Mouse (Mus musculus) heart, postnatal 4 days (tissue): ENCODE measurements around the gene Gm11042. TPM values are rescaled to one million over a fixed set of nuclear protein-coding genes. Genes with fewer than 3 reads are reported as not detected.

Experiments used
- DNase-seq: peaks from one replicate; pipeline ENCODE4 v3.0.0; 2021
- total RNA-seq, 2 experiments: library from RNA; stranded (reverse); gene quantifications; 2 replicates each; pipeline ENCODE4 v1.2.3; 2021

Gm11042 gene
- not detected for total RNA-seq

GRCm38 (mm10) chr12:74316344-74316973 is at the start of gene Gm11042:
Gene Gm11042 (minus strand): TSS chr12:74316394.
- DNase-seq: no peak

GRCm38 (mm10) chr12:74364477-74364876 is 48.3 kb upstream of the Gm11042 start:
- DNase-seq: no peak

- no peak for DNase-seq
Observed at GRCm38 (mm10) chr12:74363076-74363475, 46.9 kb upstream of the Gm11042 start.

GRCm38 (mm10) chr12:74362453-74362852 is 46.3 kb upstream of the Gm11042 start:
- no peak for DNase-seq

- DNase-seq: no peak
Observed at GRCm38 (mm10) chr12:74359791-74360190, 43.6 kb upstream of the Gm11042 start.

- DNase-seq: no peak
Observed at GRCm38 (mm10) chr12:74357806-74358205, 41.6 kb upstream of the Gm11042 start.

- no peak for DNase-seq
Observed at GRCm38 (mm10) chr12:74342720-74343119, 26.5 kb upstream of the Gm11042 start.

GRCm38 (mm10) chr12:74340070-74340469 is 23.9 kb upstream of the Gm11042 start:
- DNase-seq: no peak

- no peak for DNase-seq
Observed at GRCm38 (mm10) chr12:74333706-74334105, 17.5 kb upstream of the Gm11042 start.

GRCm38 (mm10) chr12:74333016-74333415 is 16.8 kb upstream of the Gm11042 start:
- DNase-seq: peak; percentile 77

- DNase-seq: no peak
Observed at GRCm38 (mm10) chr12:74329759-74330158, 13.6 kb upstream of the Gm11042 start.

- no peak for DNase-seq
Observed at GRCm38 (mm10) chr12:74326644-74327043, 10.4 kb upstream of the Gm11042 start.

- no peak for DNase-seq
Observed at GRCm38 (mm10) chr12:74321981-74322380, 5.8 kb upstream of the Gm11042 start.

GRCm38 (mm10) chr12:74320318-74320717 is 4.1 kb upstream of the Gm11042 start:
- DNase-seq: peak; percentile 80

- DNase-seq: peak; percentile 81
Observed at GRCm38 (mm10) chr12:74316989-74317759, 980 bp upstream of the Gm11042 start.

GRCm38 (mm10) chr12:74315221-74315620 is 973 bp downstream of the Gm11042 start:
- no peak for DNase-seq

GRCm38 (mm10) chr12:74312611-74313010 is 3.6 kb downstream of the Gm11042 start:
- DNase-seq: no peak

- no peak for DNase-seq
Observed at GRCm38 (mm10) chr12:74303418-74304294, 12.5 kb downstream of the Gm11042 start.

GRCm38 (mm10) chr12:74301559-74301958 is 14.6 kb downstream of the Gm11042 start:
- no peak for DNase-seq

GRCm38 (mm10) chr12:74296374-74296773 is 19.8 kb downstream of the Gm11042 start:
- no peak for DNase-seq

GRCm38 (mm10) chr12:74293624-74294023 is 22.6 kb downstream of the Gm11042 start:
- peak; percentile 42 for DNase-seq

GRCm38 (mm10) chr12:74290983-74291382 is 25.2 kb downstream of the Gm11042 start:
- no peak for DNase-seq

GRCm38 (mm10) chr12:74284685-74285054 is 31.5 kb downstream of the Gm11042 start:
- no peak for DNase-seq
